Mouse (Mus musculus): ENCODE data around the gene Cacna1b. TPM values are rescaled to one million over a fixed set of nuclear protein-coding genes. Genes with fewer than 3 reads are reported as not detected.

Gene Cacna1b
- polyA plus RNA-seq, 1 experiment: 3.8 TPM

GRCm38 (mm10) chr2:24733157-24733556, 29.8 kb downstream of the Cacna1b start:
- DNase-seq: no peak
- Histone ChIP-seq H3K4me1 (ENCODE audit: control insufficient read depth, insufficient read depth, low read length) (no peaks in the 10 kb centered on the region), H3K4me3 (replicated peaks; ENCODE audit: extremely low read depth, low read depth, low read length) (no peak overlapping the region)
- TF ChIP-seq POLR2A (IDR thresholded peaks at IDR 0.05; ENCODE audit: borderline replicate concordance, extremely low read depth, low read depth, low read length) (no peak), CTCF (IDR thresholded peaks at IDR 0.05; ENCODE audit: insufficient read depth, low read length) (no peak)
- WGBS: 34% methylated on average over 4 of the region's 4 CpGs

GRCm38 (mm10) chr2:24725865-24726264, 37.1 kb downstream of the Cacna1b start:
- DNase-seq: no peak
- Histone ChIP-seq H3K4me1 (ENCODE audit: control insufficient read depth, insufficient read depth, low read length) (no peaks in the 10 kb centered on the region), H3K4me3 (replicated peaks; ENCODE audit: extremely low read depth, low read depth, low read length) (no peak overlapping the region)
- TF ChIP-seq CTCF (IDR thresholded peaks at IDR 0.05; ENCODE audit: insufficient read depth, low read length) (no peak), POLR2A (IDR thresholded peaks at IDR 0.05; ENCODE audit: borderline replicate concordance, extremely low read depth, low read depth, low read length) (no peak)
- 87% methylated on average over 4 of the region's 4 CpGs for WGBS

GRCm38 (mm10) chr2:24719645-24720379, 43.1 kb downstream of the Cacna1b start:
- WGBS: 84% methylated on average over 14 of the region's 14 CpGs
- Histone ChIP-seq H3K4me3 (replicated peaks; ENCODE audit: extremely low read depth, low read depth, low read length) (no peak overlapping the region), H3K4me1 (ENCODE audit: control insufficient read depth, insufficient read depth, low read length) (no peaks in the 10 kb centered on the region)
- DNase-seq: peak; percentile 5
- TF ChIP-seq POLR2A (IDR thresholded peaks at IDR 0.05; ENCODE audit: borderline replicate concordance, extremely low read depth, low read depth, low read length) (no peak), CTCF (IDR thresholded peaks at IDR 0.05; ENCODE audit: insufficient read depth, low read length) (no peak)

GRCm38 (mm10) chr2:24718906-24719305, 44.0 kb downstream of the Cacna1b start:
- no peak for DNase-seq
- WGBS: 68% methylated on average over 4 of the region's 4 CpGs
- no peak for TF ChIP-seq CTCF (IDR thresholded peaks at IDR 0.05; ENCODE audit: insufficient read depth, low read length)
- TF ChIP-seq POLR2A (IDR thresholded peaks at IDR 0.05; ENCODE audit: borderline replicate concordance, extremely low read depth, low read depth, low read length): no peak
- no peak overlapping the region for H3K4me3 ChIP-seq (replicated peaks; ENCODE audit: extremely low read depth, low read depth, low read length)
- no peaks in the 10 kb centered on the region for H3K4me1 ChIP-seq (ENCODE audit: control insufficient read depth, insufficient read depth, low read length)

- 81% methylated on average over 7 of the region's 7 CpGs for WGBS
- TF ChIP-seq CTCF (IDR thresholded peaks at IDR 0.05; ENCODE audit: insufficient read depth, low read length) (no peak), POLR2A (IDR thresholded peaks at IDR 0.05; ENCODE audit: borderline replicate concordance, extremely low read depth, low read depth, low read length) (no peak)
Measured at GRCm38 (mm10) chr2:24717963-24718362, 45.0 kb downstream of the Cacna1b start.

GRCm38 (mm10) chr2:24717461-24717860, 45.5 kb downstream of the Cacna1b start:
- DNase-seq: no peak
- H3K4me1 ChIP-seq (ENCODE audit: control insufficient read depth, insufficient read depth, low read length): no peaks in the 10 kb centered on the region
- no peak overlapping the region for H3K4me3 ChIP-seq (replicated peaks; ENCODE audit: extremely low read depth, low read depth, low read length)
- WGBS: 69% methylated on average over 4 of the region's 4 CpGs
- TF ChIP-seq CTCF (IDR thresholded peaks at IDR 0.05; ENCODE audit: insufficient read depth, low read length) (no peak), POLR2A (IDR thresholded peaks at IDR 0.05; ENCODE audit: borderline replicate concordance, extremely low read depth, low read depth, low read length) (no peak)

More at GRCm38 (mm10) chr2:24717963-24718362, 45.0 kb downstream of the Cacna1b start:
- Histone ChIP-seq H3K4me1 (ENCODE audit: control insufficient read depth, insufficient read depth, low read length) (no peaks in the 10 kb centered on the region), H3K4me3 (replicated peaks; ENCODE audit: extremely low read depth, low read depth, low read length) (no peak overlapping the region)
- DNase-seq: no peak

GRCm38 (mm10) chr2:24705929-24706328, 57.0 kb downstream of the Cacna1b start:
- 76% methylated on average over 10 of the region's 10 CpGs for WGBS
- H3K4me1 ChIP-seq (ENCODE audit: control insufficient read depth, insufficient read depth, low read length): no peaks in the 10 kb centered on the region
- TF ChIP-seq POLR2A (IDR thresholded peaks at IDR 0.05; ENCODE audit: borderline replicate concordance, extremely low read depth, low read depth, low read length) (no peak), CTCF (IDR thresholded peaks at IDR 0.05; ENCODE audit: insufficient read depth, low read length) (no peak)

GRCm38 (mm10) chr2:24702208-24702957, 60.6 kb downstream of the Cacna1b start:
- no peak for TF ChIP-seq CTCF (IDR thresholded peaks at IDR 0.05; ENCODE audit: insufficient read depth, low read length)
- no peak for DNase-seq
- Histone ChIP-seq H3K4me1 (ENCODE audit: control insufficient read depth, insufficient read depth, low read length) (no peaks in the 10 kb centered on the region), H3K4me3 (replicated peaks; ENCODE audit: extremely low read depth, low read depth, low read length) (no peak overlapping the region)
- WGBS: 78% methylated on average over 3 of the region's 3 CpGs

More at GRCm38 (mm10) chr2:24705929-24706328, 57.0 kb downstream of the Cacna1b start:
- no peak overlapping the region for H3K4me3 ChIP-seq (replicated peaks; ENCODE audit: extremely low read depth, low read depth, low read length)
- DNase-seq: no peak

GRCm38 (mm10) chr2:24697281-24697980, 65.5 kb downstream of the Cacna1b start:
- no peak for DNase-seq

More at GRCm38 (mm10) chr2:24697281-24697980, 65.5 kb downstream of the Cacna1b start:
- WGBS: 82% methylated on average over 8 of the region's 8 CpGs
- Histone ChIP-seq H3K4me1 (ENCODE audit: control insufficient read depth, insufficient read depth, low read length) (no peaks in the 10 kb centered on the region), H3K4me3 (replicated peaks; ENCODE audit: extremely low read depth, low read depth, low read length) (no peak overlapping the region)
- TF ChIP-seq CTCF (IDR thresholded peaks at IDR 0.05; ENCODE audit: insufficient read depth, low read length): no peak
- TF ChIP-seq POLR2A (IDR thresholded peaks at IDR 0.05; ENCODE audit: borderline replicate concordance, extremely low read depth, low read depth, low read length): no peak
